Mouse (Mus musculus): ENCODE measurements around the gene Ccdc93. TPM values are rescaled to one million over a fixed set of nuclear protein-coding genes. Genes with fewer than 3 reads are reported as not detected.
A peak's percentile ranks its signal among the peaks of the same experiment; 100 is the strongest.

The Ccdc93 gene
- polyA plus RNA-seq, 1 experiment from 2014 or later = 16.6 TPM

GRCm38 (mm10) chr1:121398986-121399881, 31.6 kb upstream of the Ccdc93 start:
- 43% methylated on average over 14 of the region's 14 CpGs for WGBS
- H3K4me3 ChIP-seq = no peak overlapping the region

GRCm38 (mm10) chr1:121400243-121400642, 30.6 kb upstream of the Ccdc93 start:
- Histone ChIP-seq H3K9me3 (no peaks in the 10 kb centered on the region), H3K27ac (no peak overlapping the region), H3K9ac (no peak overlapping the region), H3K4me2 (no peak overlapping the region), H3K27me3 (no peaks in the 10 kb centered on the region), H3K36me3 (no peaks in the 10 kb centered on the region), H3K4me1 (peaks cover 15% of the 10 kb centered on the region), H3K4me3 (no peak overlapping the region)
- WGBS = 23% methylated on average over 4 of the region's 4 CpGs
- no peak for ATAC-seq (ENCODE audit: insufficient number of reproducible peaks, insufficient read depth, low FRiP score, low TSS enrichment, low read depth)

More at GRCm38 (mm10) chr1:121398986-121399881, 31.6 kb upstream of the Ccdc93 start:
- peak overlapping the region; percentile 16; the same call in 1 of the 2 replicates for H3K4me2 ChIP-seq
- H3K4me1 ChIP-seq = peaks cover 21% of the 10 kb centered on the region
- H3K27me3 ChIP-seq = no peaks in the 10 kb centered on the region
- H3K27ac ChIP-seq = peak overlapping the region; percentile 77
- H3K9me3 ChIP-seq = no peaks in the 10 kb centered on the region
- no peak overlapping the region for H3K9ac ChIP-seq
- ATAC-seq (ENCODE audit: insufficient number of reproducible peaks, insufficient read depth, low FRiP score, low TSS enrichment, low read depth) = 0 out of 2 replicates have a peak, but pooled peaks have one; percentile 76
- no peaks in the 10 kb centered on the region for H3K36me3 ChIP-seq

GRCm38 (mm10) chr1:121419084-121419483, 11.8 kb upstream of the Ccdc93 start:
- Histone ChIP-seq H3K4me1 (no peaks in the 10 kb centered on the region), H3K36me3 (no peaks in the 10 kb centered on the region), H3K4me3 (no peak overlapping the region), H3K27me3 (no peaks in the 10 kb centered on the region), H3K27ac (no peak overlapping the region), H3K9me3 (no peaks in the 10 kb centered on the region), H3K4me2 (no peak overlapping the region), H3K9ac (no peak overlapping the region)
- ATAC-seq (ENCODE audit: insufficient number of reproducible peaks, insufficient read depth, low FRiP score, low TSS enrichment, low read depth) = no peak
- 36% methylated on average over 4 of the region's 4 CpGs for WGBS

GRCm38 (mm10) chr1:121419569-121420265, 11.1 kb upstream of the Ccdc93 start:
- Histone ChIP-seq H3K4me1 (no peaks in the 10 kb centered on the region), H3K27ac (no peak overlapping the region), H3K36me3 (no peaks in the 10 kb centered on the region), H3K9ac (no peak overlapping the region), H3K9me3 (no peaks in the 10 kb centered on the region), H3K4me2 (no peak overlapping the region), H3K4me3 (no peak overlapping the region), H3K27me3 (no peaks in the 10 kb centered on the region)
- WGBS = 80% methylated on average over 12 of the region's 12 CpGs
- ATAC-seq (ENCODE audit: insufficient number of reproducible peaks, insufficient read depth, low FRiP score, low TSS enrichment, low read depth) = no peak

- 17% methylated on average over 6 of the region's 6 CpGs for WGBS
- no peak overlapping the region for H3K27ac ChIP-seq
- peak overlapping the region; percentile 98 for H3K4me2 ChIP-seq
- peaks cover 22% of the 10 kb centered on the region for H3K4me1 ChIP-seq
- peak overlapping the region; percentile 84 for H3K4me3 ChIP-seq
- no peaks in the 10 kb centered on the region for H3K27me3 ChIP-seq
- H3K9me3 ChIP-seq = no peaks in the 10 kb centered on the region
- H3K9ac ChIP-seq = no peak overlapping the region
- peaks cover 3% of the 10 kb centered on the region; the same call in 1 of the 2 replicates for H3K36me3 ChIP-seq
- ATAC-seq (ENCODE audit: insufficient number of reproducible peaks, insufficient read depth, low FRiP score, low TSS enrichment, low read depth) = no peak
Observed at GRCm38 (mm10) chr1:121430183-121430937, 489 bp upstream of the Ccdc93 start.

- Histone ChIP-seq H3K9ac (no peak overlapping the region), H3K36me3 (peaks cover 45% of the 10 kb centered on the region), H3K4me2 (no peak overlapping the region), H3K27me3 (no peaks in the 10 kb centered on the region), H3K4me1 (peaks cover 16% of the 10 kb centered on the region), H3K4me3 (no peak overlapping the region), H3K27ac (no peak overlapping the region), H3K9me3 (no peaks in the 10 kb centered on the region)
- no peak for ATAC-seq (ENCODE audit: insufficient number of reproducible peaks, insufficient read depth, low FRiP score, low TSS enrichment, low read depth)
- 92% methylated on average over 7 of the region's 7 CpGs for WGBS
Observed at GRCm38 (mm10) chr1:121435981-121436380, 5.1 kb downstream of the Ccdc93 start.

GRCm38 (mm10) chr1:121440535-121441381, 9.9 kb downstream of the Ccdc93 start:
- Histone ChIP-seq H3K27me3 (no peaks in the 10 kb centered on the region), H3K4me1 (no peaks in the 10 kb centered on the region), H3K9me3 (no peaks in the 10 kb centered on the region), H3K4me3 (no peak overlapping the region), H3K4me2 (no peak overlapping the region), H3K9ac (no peak overlapping the region), H3K27ac (no peak overlapping the region), H3K36me3 (peaks cover 80% of the 10 kb centered on the region)
- no peak for ATAC-seq (ENCODE audit: insufficient number of reproducible peaks, insufficient read depth, low FRiP score, low TSS enrichment, low read depth)
- WGBS = 63% methylated on average over 13 of the region's 13 CpGs

GRCm38 (mm10) chr1:121444147-121444546, 13.3 kb downstream of the Ccdc93 start:
- Histone ChIP-seq H3K9me3 (no peaks in the 10 kb centered on the region), H3K36me3 (peaks cover 91% of the 10 kb centered on the region), H3K4me2 (no peak overlapping the region), H3K4me3 (no peak overlapping the region), H3K9ac (no peak overlapping the region), H3K4me1 (peaks cover 10% of the 10 kb centered on the region), H3K27me3 (no peaks in the 10 kb centered on the region), H3K27ac (no peak overlapping the region)
- 91% methylated on average over 6 of the region's 6 CpGs for WGBS
- ATAC-seq (ENCODE audit: insufficient number of reproducible peaks, insufficient read depth, low FRiP score, low TSS enrichment, low read depth) = no peak

- H3K27ac ChIP-seq = no peak overlapping the region
- no peak overlapping the region for H3K4me2 ChIP-seq
- no peak overlapping the region for H3K4me3 ChIP-seq
- H3K9ac ChIP-seq = no peak overlapping the region
- H3K27me3 ChIP-seq = no peaks in the 10 kb centered on the region
- ATAC-seq (ENCODE audit: insufficient number of reproducible peaks, insufficient read depth, low FRiP score, low TSS enrichment, low read depth) = no peak
- peaks cover 27% of the 10 kb centered on the region for H3K4me1 ChIP-seq
- no peaks in the 10 kb centered on the region for H3K9me3 ChIP-seq
- 93% methylated on average over 10 of the region's 10 CpGs for WGBS
- peaks cover 76% of the 10 kb centered on the region for H3K36me3 ChIP-seq
Observed at GRCm38 (mm10) chr1:121447216-121447615, 16.4 kb downstream of the Ccdc93 start.

- Histone ChIP-seq H3K4me3 (no peak overlapping the region), H3K4me1 (peaks cover 37% of the 10 kb centered on the region), H3K4me2 (no peak overlapping the region), H3K9me3 (no peaks in the 10 kb centered on the region), H3K27ac (no peak overlapping the region), H3K9ac (no peak overlapping the region), H3K27me3 (no peaks in the 10 kb centered on the region), H3K36me3 (peaks cover 66% of the 10 kb centered on the region)
- WGBS = 86% methylated on average over 19 of the region's 19 CpGs
- no peak for ATAC-seq (ENCODE audit: insufficient number of reproducible peaks, insufficient read depth, low FRiP score, low TSS enrichment, low read depth)
Observed at GRCm38 (mm10) chr1:121448166-121448565, 17.3 kb downstream of the Ccdc93 start.

- H3K9me3 ChIP-seq = no peaks in the 10 kb centered on the region
- H3K27me3 ChIP-seq = no peaks in the 10 kb centered on the region
- H3K27ac ChIP-seq = no peak overlapping the region
- ATAC-seq (ENCODE audit: insufficient number of reproducible peaks, insufficient read depth, low FRiP score, low TSS enrichment, low read depth) = no peak
- peaks cover 37% of the 10 kb centered on the region for H3K4me1 ChIP-seq
- 70% methylated on average over 7 of the region's 7 CpGs for WGBS
- H3K9ac ChIP-seq = no peak overlapping the region
- H3K36me3 ChIP-seq = peaks cover 41% of the 10 kb centered on the region
- no peak overlapping the region for H3K4me3 ChIP-seq
- H3K4me2 ChIP-seq = no peak overlapping the region
Observed at GRCm38 (mm10) chr1:121451009-121451408, 20.2 kb downstream of the Ccdc93 start.
